Mouse (Mus musculus) embryo, embryonic 11.5 days (tissue): Measurements from ENCODE around the gene Ghdc.
"Not testable (repeated sequence)": the region's sequence is repeated elsewhere in the genome, so short reads cannot be mapped to it uniquely, and the experiment has no call there.

Source experiments
- DNase-seq: peaks from one replicate; pipeline ENCODE4 v3.0.0-alpha.2; 2012; ENCODE audit warnings: low read depth, low spot score

The Ghdc gene

GRCm38 (mm10) chr11:100770646-100771408 lies at the start of gene Ghdc:
TSS of gene Ghdc (minus strand) at chr11:100770957.
- DNase-seq: peak; percentile 39

GRCm38 (mm10) chr11:100820047-100820446 lies 49.3 kb upstream of the Ghdc start:
- no peak for DNase-seq

- DNase-seq: no peak
These were observed 48.9 kb upstream of the Ghdc start for GRCm38 (mm10) chr11:100819626-100820025.

GRCm38 (mm10) chr11:100819048-100819447 lies 48.3 kb upstream of the Ghdc start:
- DNase-seq: no peak

- no peak for DNase-seq
These were observed 47.7 kb upstream of the Ghdc start for GRCm38 (mm10) chr11:100818359-100819012.

- DNase-seq: no peak
These were observed 46.6 kb upstream of the Ghdc start for GRCm38 (mm10) chr11:100817311-100817710.

- no peak for DNase-seq
These were observed 46.0 kb upstream of the Ghdc start for GRCm38 (mm10) chr11:100816801-100817200.

GRCm38 (mm10) chr11:100816342-100816741 lies 45.6 kb upstream of the Ghdc start:
- DNase-seq: no peak

GRCm38 (mm10) chr11:100814498-100814897 lies 43.7 kb upstream of the Ghdc start:
- DNase-seq: no peak

GRCm38 (mm10) chr11:100811132-100811531 lies 40.4 kb upstream of the Ghdc start:
- no peak for DNase-seq

- no peak for DNase-seq
These were observed 39.8 kb upstream of the Ghdc start for GRCm38 (mm10) chr11:100810516-100810915.

- no peak for DNase-seq
These were observed 35.9 kb upstream of the Ghdc start for GRCm38 (mm10) chr11:100806380-100807305.

GRCm38 (mm10) chr11:100805535-100805934 lies 34.8 kb upstream of the Ghdc start:
- DNase-seq: no peak

GRCm38 (mm10) chr11:100804409-100804808 lies 33.7 kb upstream of the Ghdc start:
- DNase-seq: no peak

GRCm38 (mm10) chr11:100799426-100799825 lies 28.7 kb upstream of the Ghdc start:
- peak; percentile 30 for DNase-seq

GRCm38 (mm10) chr11:100796585-100796984 lies 25.8 kb upstream of the Ghdc start:
- DNase-seq: no peak

GRCm38 (mm10) chr11:100795386-100795785 lies 24.6 kb upstream of the Ghdc start:
- DNase-seq: no peak

GRCm38 (mm10) chr11:100791457-100792049 lies 20.8 kb upstream of the Ghdc start:
- no peak for DNase-seq

- not testable (repeated sequence) for DNase-seq
These were observed 19.9 kb upstream of the Ghdc start for GRCm38 (mm10) chr11:100790644-100791043.

GRCm38 (mm10) chr11:100789702-100790101 lies 18.9 kb upstream of the Ghdc start:
- DNase-seq: no peak

GRCm38 (mm10) chr11:100785774-100786173 lies 15.0 kb upstream of the Ghdc start:
- DNase-seq: no peak

GRCm38 (mm10) chr11:100784286-100784685 lies 13.5 kb upstream of the Ghdc start:
- no peak for DNase-seq
